Mouse (Mus musculus) MEL (cell line): ENCODE measurements around the gene Trmt5. TPM values are rescaled to one million over a fixed set of nuclear protein-coding genes. Genes with fewer than 3 reads are reported as not detected.
A peak's percentile ranks its signal among the peaks of the same experiment; 100 is the strongest.

Experiments used
- DNase-seq: peaks from one replicate; pipeline ENCODE4 v3.0.0; 2011; ENCODE audit warnings: low read depth, low spot score
- H3K27ac ChIP-seq: 2 replicates; pipeline ENCODE4 v1.5.1; 2012; ENCODE audit warnings: low read depth, mild to moderate bottlenecking, control low read depth, low read length, moderate library complexity; ENCODE audit not compliant: control insufficient read depth
- H3K27me3 ChIP-seq, 2 experiments: fragments of 150-350 bp in 1 of 2; sonication (generic) in 1 of 2; 2 replicates each; pipeline ENCODE4 v1.6.1; 2012; ENCODE audit warnings: low read length in 2 of 2, mild to moderate bottlenecking in 2 of 2, improper control_type of control experiment in 1 of 2, moderate library complexity in 1 of 2; ENCODE audit not compliant: insufficient read depth in 2 of 2, control insufficient read depth in 1 of 2
- H3K36me3 ChIP-seq, 2 experiments: 2 replicates each; pipeline ENCODE4 v1.6.1; 2012 to 2014; ENCODE audit warnings: low read length in 2 of 2, improper control_type of control experiment in 1 of 2, inconsistent platforms in 1 of 2, mild to moderate bottlenecking in 1 of 2; ENCODE audit not compliant: insufficient read depth in 2 of 2, control insufficient read depth in 1 of 2
- H3K4me1 ChIP-seq, 2 experiments: fragments of 150-350 bp in 1 of 2; sonication (generic) in 1 of 2; 2 replicates each; pipeline ENCODE4 v1.6.1; 2012; ENCODE audit warnings: low read length in 2 of 2, improper control_type of control experiment in 1 of 2, mild to moderate bottlenecking in 1 of 2; ENCODE audit not compliant: insufficient read depth in 2 of 2, control insufficient read depth in 1 of 2
- H3K4me3 ChIP-seq, 2 experiments: fragments of 150-350 bp in 1 of 2; sonication (generic) in 1 of 2; 2 replicates each; pipeline ENCODE4 v1.5.1; 2012; ENCODE audit warnings: low read depth in 2 of 2, low read length in 2 of 2, mild to moderate bottlenecking in 2 of 2, moderate library complexity in 2 of 2, control low read depth in 1 of 2, improper control_type of control experiment in 1 of 2; ENCODE audit not compliant: control insufficient read depth in 1 of 2, insufficient read depth in 1 of 2
- H3K79me2 ChIP-seq: 2 replicates; pipeline ENCODE4 v1.6.1; 2012; ENCODE audit warnings: mild to moderate bottlenecking, low read length, moderate library complexity; ENCODE audit not compliant: control insufficient read depth, poor library complexity, insufficient read depth
- H3K9ac ChIP-seq: 2 replicates; pipeline ENCODE4 v1.6.1; 2012; ENCODE audit warnings: low read depth, mild to moderate bottlenecking, control low read depth, low read length, moderate library complexity; ENCODE audit not compliant: control insufficient read depth, poor library complexity, severe bottlenecking
- H3K9me3 ChIP-seq: fragments of 150-350 bp; sonication (generic); replicated peaks from 2 replicates; pipeline ENCODE4 v1.6.1; 2012; ENCODE audit warnings: mild to moderate bottlenecking, low read length, improper control_type of control experiment, moderate library complexity; ENCODE audit not compliant: insufficient read depth
- BHLHE40 ChIP-seq: IDR thresholded peaks from 2 replicates; pipeline ENCODE4 v1.6.1; 2012; ENCODE audit warnings: low read depth, mild to moderate bottlenecking, inconsistent platforms, low read length, improper control_type of control experiment, borderline replicate concordance
- CHD1 ChIP-seq: IDR thresholded peaks from 2 replicates; pipeline ENCODE4 v1.6.1; 2012; ENCODE audit warnings: low read depth, mild to moderate bottlenecking, inconsistent platforms, low read length, improper control_type of control experiment
- CTCF ChIP-seq, 3 experiments: IDR thresholded peaks in 2 of 3; conservative IDR thresholded peaks in 1 of 3; 2 replicates each; pipeline ENCODE4 v1.5.1; 2011 to 2012; ENCODE audit warnings: low read length in 3 of 3, low read depth in 2 of 3, mild to moderate bottlenecking in 2 of 3, improper control_type of control experiment in 1 of 3, inconsistent platforms in 1 of 3, mixed read lengths in 1 of 3, moderate library complexity in 1 of 3; ENCODE audit not compliant: control insufficient read depth in 1 of 3, insufficient read depth in 1 of 3, poor library complexity in 1 of 3, severe bottlenecking in 1 of 3
- EP300 ChIP-seq, 2 experiments: IDR thresholded peaks; 2 replicates each; pipeline ENCODE4 v1.6.1; 2011; ENCODE audit warnings: improper control_type of control experiment in 2 of 2, low read length in 2 of 2, low read depth in 1 of 2, mild to moderate bottlenecking in 1 of 2
- HCFC1 ChIP-seq: IDR thresholded peaks from 2 replicates; pipeline ENCODE4 v1.6.1; 2012; ENCODE audit warnings: low read depth, mild to moderate bottlenecking, inconsistent platforms, low read length, improper control_type of control experiment, moderate library complexity
- KAT2A ChIP-seq: conservative IDR thresholded peaks from 2 replicates; pipeline ENCODE4 v1.6.1; 2012; ENCODE audit warnings: low read depth, low read length, improper control_type of control experiment, inconsistent platforms
- MAX ChIP-seq: IDR thresholded peaks from 2 replicates; pipeline ENCODE4 v1.6.1; 2011; ENCODE audit warnings: low read length, improper control_type of control experiment
- MAZ ChIP-seq: IDR thresholded peaks from 2 replicates; pipeline ENCODE4 v1.6.1; 2012; ENCODE audit warnings: low read depth, mild to moderate bottlenecking, inconsistent platforms, low read length, improper control_type of control experiment
- MXI1 ChIP-seq: IDR thresholded peaks from 2 replicates; pipeline ENCODE4 v1.6.1; 2011; ENCODE audit warnings: mild to moderate bottlenecking, low read depth, low read length, improper control_type of control experiment
- NRF1 ChIP-seq: IDR thresholded peaks from 2 replicates; pipeline ENCODE4 v1.6.1; 2014; ENCODE audit warnings: low read depth, mild to moderate bottlenecking, inconsistent platforms, low read length, improper control_type of control experiment, moderate library complexity; ENCODE audit not compliant: poor library complexity, insufficient read depth, severe bottlenecking
- RAD21 ChIP-seq: IDR thresholded peaks from 2 replicates; pipeline ENCODE4 v1.6.1; 2011; ENCODE audit warnings: mild to moderate bottlenecking, low read depth, low read length, improper control_type of control experiment
- SIN3A ChIP-seq: IDR thresholded peaks from 2 replicates; pipeline ENCODE4 v1.6.1; 2012; ENCODE audit warnings: low read length, improper control_type of control experiment, inconsistent platforms
- TAL1 ChIP-seq: IDR thresholded peaks from 2 replicates; pipeline ENCODE4 v1.6.1; 2012; ENCODE audit warnings: mild to moderate bottlenecking, inconsistent platforms, low read length, moderate library complexity, mixed read lengths
- TBP ChIP-seq: IDR thresholded peaks from 2 replicates; pipeline ENCODE4 v1.8.0; 2011; ENCODE audit warnings: low read depth, low read length, improper control_type of control experiment
- UBTF ChIP-seq: IDR thresholded peaks from 2 replicates; pipeline ENCODE4 v1.6.1; 2012; ENCODE audit warnings: low read depth, mild to moderate bottlenecking, inconsistent platforms, low read length, improper control_type of control experiment, moderate library complexity, borderline replicate concordance; ENCODE audit not compliant: insufficient read depth
- USF1 ChIP-seq: IDR thresholded peaks from 2 replicates; pipeline ENCODE4 v1.6.1; 2014; ENCODE audit warnings: low read depth, mild to moderate bottlenecking, inconsistent platforms, low read length, improper control_type of control experiment, moderate library complexity
- USF2 ChIP-seq, 2 experiments: IDR thresholded peaks; 2 replicates each; pipeline ENCODE4 v1.6.1; 2011 to 2012; ENCODE audit warnings: improper control_type of control experiment in 2 of 2, low read length in 2 of 2, borderline replicate concordance in 1 of 2, inconsistent platforms in 1 of 2, low read depth in 1 of 2, mild to moderate bottlenecking in 1 of 2; ENCODE audit not compliant: insufficient read depth in 1 of 2
- ZC3H11A ChIP-seq: IDR thresholded peaks from 2 replicates; pipeline ENCODE4 v1.6.1; 2012; ENCODE audit warnings: low read depth, mild to moderate bottlenecking, inconsistent platforms, low read length, improper control_type of control experiment
- ZKSCAN1 ChIP-seq: IDR thresholded peaks from 2 replicates; pipeline ENCODE4 v1.6.1; 2012; ENCODE audit warnings: low read depth, mild to moderate bottlenecking, inconsistent platforms, low read length, improper control_type of control experiment, moderate library complexity
- ZMIZ1 ChIP-seq: IDR thresholded peaks from 2 replicates; pipeline ENCODE4 v1.6.1; 2012; ENCODE audit warnings: low read depth, mild to moderate bottlenecking, inconsistent platforms, low read length, improper control_type of control experiment, moderate library complexity
- polyA plus RNA-seq, 2 experiments: library from polyadenylated mRNA; stranded (reverse) in 1 of 2; unstranded in 1 of 2; fragments of >175 nt in 1 of 2; fragments of >200 nt in 1 of 2; gene quantifications; 2 replicates each; pipeline versions ENCODE4 v1.2.1 to v1.2.4; 2012; ENCODE audit warnings: low replicate concordance in 2 of 2, low read depth in 1 of 2; ENCODE audit not compliant: insufficient read length in 2 of 2, insufficient read depth in 1 of 2, missing spikeins in 1 of 2
- total RNA-seq: library from RNA; depleted of rRNA; stranded (reverse); fragments of 300-350 nt; gene quantifications from 2 replicates; pipeline ENCODE4 v1.2.3, GENCODE M21; 2012

Gene Trmt5
- total and polyA plus RNA-seq, 3 experiments, result 24.0 to 28.1 TPM; not detected in 1

GRCm38 (mm10) chr12:73287609-73288008, 1.1 kb upstream of the Trmt5 start:
- peaks cover 13% of the 10 kb centered on the region for H3K79me2 ChIP-seq
- no peaks in the 10 kb centered on the region for H3K27me3 ChIP-seq
- no peak for TF ChIP-seq MAZ
- TF ChIP-seq KAT2A, result no peak
- TF ChIP-seq CHD1, result no peak
- no peak for TF ChIP-seq MXI1
- TF ChIP-seq TAL1, result no peak
- no peak for TF ChIP-seq ZKSCAN1
- no peak for TF ChIP-seq ZC3H11A
- TF ChIP-seq RAD21, result no peak
- TF ChIP-seq SIN3A, result no peak
- TF ChIP-seq USF1, result peak; percentile 85
- TF ChIP-seq CTCF (IDR thresholded peaks at IDR 0.05 in 2 of 3, conservative IDR thresholded peaks at IDR 0.05 in 1 of 3; ENCODE audit: control insufficient read depth in 1 of 3, insufficient read depth in 1 of 3, low read depth in 2 of 3, low read length in 3 of 3, poor library complexity in 1 of 3, severe bottlenecking in 1 of 3), result no peak
- peak; percentile 41; the same call in 1 of the 2 replicates for TF ChIP-seq MAX
- TF ChIP-seq EP300 (IDR thresholded peaks at IDR 0.05; ENCODE audit: low read depth in 1 of 2, low read length in 2 of 2), result no peak
- no peak for TF ChIP-seq NRF1
- no peak for TF ChIP-seq USF2 (IDR thresholded peaks at IDR 0.05; ENCODE audit: borderline replicate concordance in 1 of 2, insufficient read depth in 1 of 2, low read depth in 1 of 2, low read length in 2 of 2)
- TF ChIP-seq TBP, result no peak
- no peak for TF ChIP-seq ZMIZ1
- TF ChIP-seq BHLHE40, result peak; percentile 41; the same call in 1 of the 2 replicates
- TF ChIP-seq HCFC1, result no peak
- peaks cover 7 to 33% of the 10 kb centered on the region in 2 experiments for H3K36me3 ChIP-seq
- peaks cover 0 to 31% of the 10 kb centered on the region in 2 experiments; a peak in 3 of 4 replicates for H3K4me1 ChIP-seq
- DNase-seq, result peak; percentile 34
- H3K4me3 ChIP-seq, result no peak overlapping the region
- H3K27ac ChIP-seq, result no peak overlapping the region
- H3K9ac ChIP-seq, result no peak overlapping the region
- no peaks in the 10 kb centered on the region for H3K9me3 ChIP-seq

GRCm38 (mm10) chr12:73274921-73275320, 11.6 kb downstream of the Trmt5 start:
- Histone ChIP-seq H3K4me3 (no peak overlapping the region), H3K27ac (no peak overlapping the region), H3K9ac (no peak overlapping the region), H3K9me3 (no peaks in the 10 kb centered on the region), H3K27me3 (no peaks in the 10 kb centered on the region), H3K4me1 (no peaks in the 10 kb centered on the region), H3K36me3 (peaks cover 0 to 6% of the 10 kb centered on the region in 2 experiments; a peak in 2 of 4 replicates), H3K79me2 (no peaks in the 10 kb centered on the region)
- DNase-seq, result no peak
- TF ChIP-seq UBTF, result no peak
